Mouse (Mus musculus) heart, adult 9 months (tissue): ENCODE data around the gene Taf3.

Experiments
- DNase-seq, 2 experiments: peaks; one replicate each; pipeline ENCODE4 v3.0.0; 2022; ENCODE audit warnings: low spot score in 2 of 2

Gene Taf3

DNA sequence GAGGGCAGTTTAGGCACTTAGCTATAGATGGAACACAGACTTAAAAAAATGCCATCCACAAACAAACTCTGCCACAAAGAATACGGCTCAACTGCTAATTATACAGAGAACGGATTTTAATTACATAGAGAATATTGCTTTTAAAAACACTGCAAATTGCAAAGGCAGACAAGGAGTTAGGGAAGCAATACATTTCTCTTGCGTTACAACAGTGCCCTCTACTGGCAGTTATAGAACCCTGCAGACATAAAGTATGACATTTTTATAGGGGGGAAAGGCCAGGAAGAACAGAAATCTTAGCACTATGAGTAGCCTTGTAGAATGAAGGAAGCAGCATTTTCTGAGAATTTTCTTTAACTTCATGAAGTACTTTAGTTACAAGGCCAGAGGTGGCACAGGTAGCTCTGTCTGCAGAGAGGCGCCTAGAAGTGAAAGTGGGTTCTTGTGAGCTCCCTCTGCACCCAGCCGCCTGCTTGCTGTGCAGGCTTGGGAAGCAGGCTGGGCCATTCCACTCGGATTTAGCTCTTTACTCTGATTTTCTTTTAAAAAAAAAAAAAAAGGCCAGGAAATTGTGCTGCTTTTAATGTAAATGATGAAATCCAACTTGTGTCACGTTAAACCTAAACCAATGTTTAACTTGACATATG lies 38.0 kb downstream of the Taf3 start:
- peak in 1 of 2 experiments; percentile 36 for DNase-seq

DNA sequence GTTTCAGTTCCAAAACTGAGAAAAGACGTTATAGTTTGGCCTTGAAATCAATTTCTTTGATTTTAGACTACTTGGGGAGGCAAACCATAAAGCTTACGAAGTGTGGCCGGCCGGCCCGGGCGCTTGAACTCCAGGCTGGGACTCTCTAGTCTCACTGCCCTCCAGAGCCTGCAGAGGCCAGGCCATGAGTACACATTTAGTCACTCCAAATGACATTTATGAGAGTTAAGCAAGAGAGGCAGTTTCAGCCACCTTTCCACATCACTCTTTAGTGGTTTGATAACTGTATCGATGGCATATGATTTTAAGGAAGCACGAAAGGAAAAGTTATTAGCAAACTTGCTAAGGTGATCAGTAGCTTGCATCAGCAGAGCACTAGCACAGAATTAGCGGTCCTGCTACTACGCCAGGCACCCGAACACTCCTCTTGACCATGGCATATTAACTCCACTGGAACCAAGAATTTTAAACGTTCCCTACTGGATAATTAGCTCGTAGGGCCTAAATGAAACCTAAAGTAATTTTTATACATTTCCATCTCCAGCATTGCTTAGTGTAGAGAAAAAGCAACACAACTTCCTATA lies 38.6 kb downstream of the Taf3 start:
- DNase-seq: no peak

DNA sequence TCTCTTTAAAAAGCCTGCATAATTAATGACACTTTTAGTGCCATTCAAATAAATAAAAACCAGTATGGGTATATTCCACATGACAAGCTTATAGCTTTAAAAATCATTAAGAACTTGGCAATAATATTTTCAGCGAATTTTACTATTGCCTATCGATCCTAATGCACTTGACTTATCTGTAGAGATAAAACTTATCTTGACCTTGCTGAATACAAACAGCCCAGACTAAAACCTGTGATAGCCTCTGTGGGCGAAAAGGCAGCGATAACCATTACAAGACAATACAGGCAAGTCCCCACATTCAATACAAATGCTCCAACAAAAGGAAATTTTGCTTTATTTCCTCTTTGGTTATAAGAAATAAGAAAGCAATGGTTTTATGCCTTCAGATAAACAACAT lies 39.8 kb downstream of the Taf3 start:
- no peak for DNase-seq

DNA sequence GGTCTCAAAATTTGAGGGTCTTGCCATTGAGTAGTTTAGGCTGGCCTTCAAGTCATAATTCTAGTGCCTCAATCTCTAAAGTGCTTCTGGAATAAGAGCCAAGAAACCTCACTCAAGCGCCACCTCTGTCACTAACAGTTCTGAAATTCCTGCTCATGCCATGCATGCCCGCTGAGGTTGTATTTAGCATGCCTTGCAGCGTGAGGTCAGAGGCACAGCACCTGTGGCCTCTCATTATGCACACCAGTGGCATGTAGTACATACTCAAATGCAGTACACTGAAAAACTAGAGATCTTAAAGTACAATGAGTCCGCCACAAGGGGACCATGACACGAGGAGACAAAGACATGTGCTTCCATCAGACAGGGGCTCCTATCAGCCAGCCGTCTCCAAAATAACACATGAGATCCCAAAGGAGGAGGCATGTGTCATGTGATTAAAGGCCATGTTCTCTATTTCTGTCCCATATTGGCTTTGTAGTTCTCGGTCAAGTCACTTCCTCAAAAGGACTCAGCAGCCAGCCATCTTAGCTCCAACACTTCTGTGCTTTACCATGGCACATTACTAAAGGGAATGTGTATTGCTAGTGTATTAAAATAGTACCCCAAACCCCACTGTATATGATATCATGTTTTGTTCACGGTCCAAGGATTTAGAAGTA lies 43.3 kb downstream of the Taf3 start:
- DNase-seq: no peak

DNA sequence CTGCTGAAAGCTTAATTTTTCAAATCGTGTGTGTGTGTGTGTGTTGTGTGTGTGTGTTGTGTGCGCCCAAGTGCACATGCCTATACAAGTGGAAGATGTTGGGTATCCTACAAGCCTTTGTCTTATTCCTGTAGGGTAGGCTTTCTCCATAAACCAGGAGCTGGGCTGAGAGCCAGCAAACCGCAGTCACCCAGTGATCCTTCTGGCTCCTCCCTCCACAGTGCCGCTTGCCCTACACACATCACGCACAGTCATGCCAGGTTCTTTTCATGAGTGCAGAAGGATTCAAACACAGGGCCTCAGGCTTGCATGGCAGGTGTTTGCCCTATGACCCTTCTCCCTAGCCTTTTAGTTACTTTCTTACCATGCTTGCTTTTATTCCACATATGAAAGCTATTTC lies 45.0 kb downstream of the Taf3 start:
- DNase-seq: peak in 1 of 2 experiments; percentile 10

DNA sequence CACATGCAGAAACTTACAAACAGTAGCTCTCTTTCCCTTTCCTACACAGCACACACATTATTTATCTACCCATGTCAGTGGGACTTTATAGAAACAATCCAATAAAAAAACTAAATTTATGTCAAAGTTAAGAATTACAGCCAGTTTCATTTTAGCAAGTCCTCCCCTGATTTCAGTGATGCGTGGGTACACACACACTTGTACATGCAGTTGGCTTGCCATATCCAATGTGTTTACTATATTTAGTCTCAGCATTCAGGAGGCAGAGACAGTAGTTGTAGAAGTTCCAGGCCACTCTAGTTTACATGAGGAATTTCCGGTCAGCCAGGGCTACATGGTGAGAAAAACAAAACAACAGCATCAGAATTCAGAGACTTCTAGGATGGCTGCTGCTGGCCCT lies 46.8 kb downstream of the Taf3 start:
- no peak for DNase-seq

DNA sequence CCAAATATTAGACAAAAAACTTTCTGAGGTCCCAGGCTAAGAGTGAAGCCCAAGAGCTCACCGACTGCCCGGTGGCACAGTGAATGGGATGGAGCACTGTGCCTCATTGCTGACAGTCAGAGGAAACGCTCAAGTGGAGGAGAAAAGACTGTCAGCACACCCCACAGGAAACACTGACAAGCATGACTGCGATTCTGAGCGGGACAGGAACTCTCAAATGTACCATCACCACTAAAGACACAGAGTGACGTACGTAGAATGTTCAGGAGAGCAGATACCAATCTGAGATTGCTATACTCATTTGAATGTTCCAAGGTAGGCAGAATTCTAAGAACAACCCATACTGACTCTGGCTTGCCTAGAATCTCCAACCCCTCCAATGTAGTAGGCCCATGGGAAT lies 50.9 kb downstream of the Taf3 start:
- no peak for DNase-seq

DNA sequence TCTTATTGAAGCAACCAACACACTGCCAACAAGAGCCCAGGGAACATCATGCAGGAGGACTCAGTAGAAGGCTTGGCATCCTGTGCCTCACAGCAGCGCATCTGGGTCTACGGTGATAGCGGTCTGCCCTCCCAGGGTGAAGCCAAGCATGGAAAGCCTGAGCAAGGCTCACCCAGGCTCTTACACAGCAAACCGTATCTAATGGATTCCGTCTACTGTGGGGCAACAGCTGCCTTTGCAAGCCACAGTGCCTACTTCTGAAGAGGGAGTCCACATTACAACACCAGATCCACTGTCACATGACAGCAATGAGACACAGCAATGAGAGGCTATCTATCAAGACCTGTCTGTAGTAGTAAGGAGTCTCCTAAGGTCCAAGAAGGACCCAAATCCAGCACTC lies 52.3 kb downstream of the Taf3 start:
- no peak for DNase-seq

DNA sequence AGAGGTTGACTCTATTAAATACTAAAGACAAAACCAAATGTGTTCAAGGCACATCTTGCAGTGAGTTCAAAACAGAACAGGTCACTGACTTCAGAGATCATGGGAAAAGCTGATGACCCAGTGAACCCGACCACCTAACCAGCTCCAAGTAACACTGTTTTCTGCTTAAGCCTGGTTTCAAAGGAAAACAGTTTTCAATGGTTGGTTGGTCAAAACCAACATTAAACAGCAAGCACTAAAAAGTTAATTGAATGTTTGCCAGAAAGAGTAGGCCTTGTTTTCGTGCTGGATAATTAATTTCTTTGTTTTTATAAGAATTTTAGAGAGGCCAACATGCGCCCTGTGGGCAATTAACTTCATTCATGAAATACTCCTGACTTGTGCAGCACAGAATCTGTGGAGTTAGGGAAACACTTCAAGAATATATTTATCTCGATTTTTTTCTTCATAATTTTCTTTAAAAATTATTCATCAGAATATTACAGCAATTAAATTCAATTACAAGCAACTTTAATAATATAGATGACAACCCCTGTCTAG lies 57.6 kb downstream of the Taf3 start:
- DNase-seq: no peak

DNA sequence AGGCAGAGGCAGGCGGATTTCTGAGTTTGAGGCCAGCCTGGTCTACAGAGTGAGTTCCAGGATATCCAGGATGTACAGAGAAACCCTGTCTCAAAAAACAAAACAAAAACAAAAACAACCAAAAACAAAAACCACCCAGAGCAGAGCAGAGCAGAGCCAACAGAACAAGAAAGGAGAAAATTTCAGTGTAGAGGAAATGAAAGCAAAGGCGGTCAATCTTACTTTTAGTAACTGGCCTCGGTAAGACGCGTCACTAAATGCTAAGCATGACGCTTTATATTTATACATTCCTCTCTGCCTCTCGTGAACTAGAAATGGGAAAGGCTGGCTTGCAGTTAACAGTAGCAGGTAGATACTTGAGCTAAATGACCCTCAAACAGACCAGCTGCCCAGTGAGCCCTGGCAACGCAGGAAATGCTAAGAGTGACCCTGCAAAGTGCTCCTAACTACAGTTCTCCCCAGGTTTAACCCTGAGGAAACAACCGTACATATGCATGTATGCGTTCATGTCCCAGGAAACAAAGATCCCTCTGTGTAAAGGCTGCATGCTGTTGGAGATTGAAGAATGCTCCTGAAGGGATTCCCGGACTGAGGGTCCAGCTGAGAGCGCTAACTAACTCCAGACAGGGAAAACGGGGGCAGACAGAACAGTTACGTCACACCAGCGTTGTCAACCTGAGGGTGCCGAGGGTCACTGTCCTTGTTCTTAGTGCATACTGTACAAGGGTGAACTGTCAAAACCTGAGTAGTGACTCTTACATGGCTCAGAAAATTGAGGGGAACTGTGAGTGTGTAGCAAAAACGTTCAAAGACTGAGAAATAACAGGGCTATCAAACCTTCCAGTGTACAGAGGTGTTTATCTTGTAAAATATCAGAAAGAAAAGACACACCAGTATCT lies 58.5 kb downstream of the Taf3 start:
- DNase-seq: no peak

DNA sequence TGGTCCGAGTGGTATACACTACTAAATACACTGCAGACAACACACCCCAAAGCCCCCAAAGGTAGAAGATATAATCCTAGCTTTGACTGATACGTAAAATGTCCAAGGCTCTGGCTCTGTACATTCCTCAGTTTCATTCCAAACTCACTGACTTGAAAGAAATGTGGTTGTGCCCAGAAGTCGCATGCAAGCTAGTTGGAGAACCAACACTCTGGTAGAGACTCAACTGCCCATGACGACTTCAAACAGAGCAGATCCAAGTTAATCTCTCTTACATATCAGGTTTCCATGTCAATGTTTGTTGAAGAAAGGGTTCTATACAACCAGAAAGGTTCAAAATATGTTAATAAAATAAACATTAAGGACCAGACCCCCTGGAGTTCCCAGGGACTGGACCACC lies 60.1 kb downstream of the Taf3 start:
- no peak for DNase-seq

DNA sequence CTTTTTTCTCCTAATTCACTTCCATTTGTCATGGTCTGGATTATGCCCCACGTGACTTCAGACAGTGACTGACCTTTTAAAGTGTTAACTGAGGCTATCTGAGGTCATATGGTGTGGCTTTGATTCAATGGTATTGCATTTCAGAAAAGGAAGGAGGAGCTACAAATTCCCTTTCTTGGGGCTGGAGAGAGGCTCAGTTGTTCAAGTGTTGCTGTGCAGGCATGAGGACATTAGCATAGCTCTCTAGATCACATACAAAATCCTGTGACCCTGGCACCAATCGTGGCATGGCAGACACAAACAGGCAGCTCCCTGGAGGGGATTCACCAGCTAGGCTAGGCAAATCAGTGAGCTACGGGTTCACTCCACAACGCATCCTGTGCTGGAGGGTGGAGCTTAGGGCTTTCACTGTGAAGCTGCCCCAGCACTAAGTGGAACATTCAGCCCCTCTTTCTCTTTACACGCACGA lies 62.4 kb downstream of the Taf3 start:
- no peak for DNase-seq

DNA sequence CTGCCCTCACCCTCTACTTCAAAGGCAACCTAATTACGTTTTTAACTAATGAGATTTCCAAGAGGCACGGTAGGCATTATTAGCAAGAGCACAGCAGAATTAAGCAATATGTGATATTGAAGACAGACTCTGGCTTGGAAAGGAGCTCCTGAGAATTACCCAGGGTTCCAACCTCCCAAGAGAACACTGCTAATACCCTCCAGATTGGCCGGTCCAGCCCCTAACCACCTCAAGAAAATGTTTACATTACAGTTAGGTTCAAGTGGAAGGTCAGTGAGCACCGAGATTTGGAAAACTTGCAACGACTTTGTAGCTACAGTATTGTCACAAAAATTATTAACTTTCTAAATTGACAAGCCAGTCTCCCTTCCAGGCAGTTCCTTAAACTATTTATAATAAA lies 66.0 kb downstream of the Taf3 start:
- no peak for DNase-seq

DNA sequence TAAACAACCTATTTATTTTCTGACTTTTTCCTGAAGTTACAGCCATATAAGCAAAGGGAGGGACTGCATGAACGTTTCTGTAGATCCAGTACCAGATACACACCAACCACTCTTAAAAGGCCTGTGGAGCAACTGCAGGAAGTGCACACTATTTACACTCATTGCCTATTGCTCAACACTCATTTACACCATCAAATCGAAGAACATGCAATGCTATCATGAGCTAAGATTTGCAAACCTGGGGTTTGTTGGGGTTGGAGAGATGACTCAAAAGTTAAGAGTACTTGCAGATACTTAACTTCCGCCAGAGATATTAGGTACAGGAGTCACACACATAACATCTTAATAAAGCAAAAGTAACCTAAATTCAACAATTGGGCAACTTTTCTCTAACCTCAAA lies 76.5 kb downstream of the Taf3 start:
- DNase-seq: no peak

DNA sequence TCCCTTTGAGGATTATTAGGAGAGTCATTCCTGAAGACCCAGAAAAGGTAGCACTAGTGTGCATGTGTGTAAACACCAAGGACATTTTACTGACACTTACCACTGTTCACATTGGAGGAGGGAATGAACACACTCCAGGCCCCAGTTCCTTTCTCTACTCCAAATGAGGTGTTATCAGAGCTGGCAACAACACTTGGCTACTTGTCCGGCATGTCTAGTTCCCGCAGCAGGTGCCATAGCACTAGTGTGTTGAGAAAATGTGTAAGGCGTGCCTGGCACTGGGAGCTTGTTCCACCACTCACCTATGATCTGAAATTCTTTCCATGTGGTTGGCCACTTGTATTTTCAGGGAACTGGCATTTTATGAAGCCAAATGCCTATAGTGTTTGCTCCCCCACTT lies 77.8 kb downstream of the Taf3 start:
- DNase-seq: peak; percentile 38 to 57

DNA sequence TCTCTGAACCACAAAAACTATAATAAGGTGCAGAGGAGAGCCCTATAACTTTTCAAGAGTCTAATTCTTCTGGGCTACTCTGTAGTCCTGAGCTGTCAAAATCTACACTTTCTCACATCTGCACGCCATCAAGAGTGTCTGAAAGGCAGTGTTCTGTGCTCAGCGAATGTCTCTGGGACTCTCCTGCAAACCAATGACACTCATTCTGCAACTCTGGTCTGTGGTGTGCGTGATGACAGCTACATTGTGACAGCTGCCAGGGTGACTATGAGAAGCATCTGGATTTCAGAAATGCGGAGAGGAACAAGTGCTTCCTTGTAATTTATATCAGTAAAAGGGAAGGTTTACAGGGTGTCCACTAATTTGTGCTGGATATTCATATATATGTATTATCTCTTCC lies 78.2 kb downstream of the Taf3 start:
- peak; percentile 5 to 10 for DNase-seq

DNA sequence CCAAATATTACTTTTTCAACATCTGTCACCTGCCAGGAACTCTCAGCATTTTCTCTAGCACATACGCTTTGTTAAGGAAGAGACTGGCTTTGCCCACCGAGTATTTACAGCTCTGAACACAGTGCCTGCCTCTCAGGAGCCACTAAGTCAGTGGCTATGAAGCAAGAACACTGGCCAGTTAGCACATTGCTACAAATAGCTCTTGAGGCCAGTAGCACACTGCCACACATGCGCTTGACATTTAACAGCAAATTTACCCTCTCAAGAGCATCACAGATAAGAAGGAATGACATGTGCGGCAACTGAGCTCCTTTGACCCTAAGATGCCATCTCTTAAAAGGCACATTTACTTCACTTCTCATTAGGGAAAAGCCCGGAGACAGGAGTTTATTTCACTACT lies 78.7 kb downstream of the Taf3 start:
- peak; percentile 11 to 29 for DNase-seq

DNA sequence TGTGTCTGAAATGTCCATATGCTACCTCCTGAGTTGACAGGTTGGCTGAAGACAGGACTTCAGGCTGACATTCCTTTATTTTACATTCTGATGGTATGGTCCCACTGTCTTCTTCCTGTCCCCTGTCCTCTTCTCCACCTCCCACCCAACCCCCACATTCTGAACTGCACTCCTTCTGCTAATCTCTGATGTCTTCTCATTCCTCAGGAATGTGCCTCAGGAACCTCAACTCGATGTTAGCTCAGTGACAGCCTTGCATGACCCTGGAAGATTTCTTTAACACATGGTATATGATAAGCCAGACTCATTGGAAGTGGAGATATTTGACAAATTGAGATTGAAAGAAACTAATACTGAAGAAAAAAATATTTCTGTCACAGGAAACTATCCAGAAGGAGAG lies 81.8 kb downstream of the Taf3 start:
- DNase-seq: no peak

DNA sequence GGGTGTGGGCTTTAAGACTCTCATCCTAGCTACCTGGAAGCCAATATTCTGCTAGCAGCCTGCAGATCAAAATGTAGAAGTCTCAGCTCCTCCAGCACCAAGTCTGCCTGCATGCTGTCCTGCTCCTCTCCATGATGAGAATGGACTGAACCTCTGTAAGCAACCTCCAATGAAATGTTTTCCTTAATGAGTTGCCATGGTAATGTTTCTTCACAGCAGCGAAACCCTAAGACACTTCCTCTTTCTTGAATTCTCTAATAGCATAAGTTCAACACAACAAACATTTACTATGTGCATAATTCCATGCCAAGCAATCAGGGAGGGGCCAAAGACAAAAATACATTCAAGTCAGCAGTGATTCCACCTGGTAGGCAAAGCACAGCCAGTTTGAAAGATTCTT lies 82.8 kb downstream of the Taf3 start:
- no peak for DNase-seq

DNA sequence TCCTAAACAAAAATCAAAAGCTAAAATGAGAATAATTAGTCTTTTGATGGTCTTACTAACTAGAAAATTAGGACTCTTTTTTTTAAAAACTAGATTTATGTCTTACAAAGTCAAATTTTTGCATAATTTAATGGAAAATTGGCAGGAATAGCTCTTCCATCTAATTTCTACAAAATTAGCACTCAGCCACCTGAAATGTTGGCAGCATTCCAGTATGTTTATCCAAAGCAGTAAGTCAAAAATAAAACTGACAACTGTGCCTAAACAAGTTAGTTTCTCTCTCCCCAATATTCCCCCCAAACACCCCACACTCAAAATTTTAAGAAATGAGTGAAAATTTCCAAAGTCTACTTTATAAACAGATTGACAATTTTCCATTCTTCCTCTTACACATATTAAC lies 85.5 kb downstream of the Taf3 start:
- no peak for DNase-seq

DNA sequence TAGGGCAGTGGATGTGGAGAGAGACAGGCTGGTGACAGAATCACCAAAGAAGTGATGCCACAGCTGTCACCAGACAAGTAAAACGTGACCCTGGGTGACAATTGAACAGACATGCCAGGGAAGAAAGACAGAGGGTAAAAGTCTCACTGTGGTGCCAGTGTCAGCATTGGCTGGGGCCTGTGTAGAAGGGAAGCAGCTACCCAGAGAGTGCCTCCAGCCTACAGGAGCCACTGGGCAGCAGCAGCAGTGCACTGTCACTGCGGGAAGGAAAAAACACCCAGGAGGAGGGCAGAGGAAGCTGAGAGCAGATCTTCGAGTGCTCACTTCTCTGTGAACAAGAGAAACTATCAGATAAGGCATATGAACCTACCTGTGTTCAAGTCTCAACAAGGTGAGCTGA lies 86.7 kb downstream of the Taf3 start:
- no peak for DNase-seq

DNA sequence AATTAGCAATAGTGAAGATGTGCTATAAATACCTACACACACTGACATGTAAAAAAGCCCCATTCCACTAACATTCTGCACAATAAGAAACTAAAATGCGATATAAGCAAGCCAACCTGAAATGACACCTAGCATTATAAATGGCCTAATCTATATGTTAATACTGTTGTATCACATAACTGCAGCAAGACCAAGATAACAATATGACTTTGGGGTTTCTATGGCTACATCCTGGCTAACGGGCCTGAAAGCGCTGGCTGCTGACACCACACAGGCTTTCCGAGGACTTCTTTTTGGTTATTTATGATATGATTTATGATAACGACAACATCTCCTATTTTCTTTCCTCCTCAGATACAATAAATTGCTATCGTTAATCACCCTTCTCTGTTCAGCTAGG lies 90.4 kb downstream of the Taf3 start:
- no peak for DNase-seq
